Mouse (Mus musculus) Patski (cell line): Measurements from ENCODE around the gene Ovca2. TPM values are rescaled to one million over a fixed set of nuclear protein-coding genes. Genes with fewer than 3 reads are reported as not detected.

ENCODE experiments used
- ATAC-seq: fragments of 100-300 bp; one replicate; pipeline ENCODE4 v1.8.0; 2021
- CTCF ChIA-PET: fragments of 350-600 bp; sonication (Branson Sonifier 250); formaldehyde crosslinking; loops from one replicate; lab custom pipeline; 2022; ENCODE audit warnings: inconsistent platforms; lab: Charles Lee
- POLR2A ChIA-PET: fragments of 350-600 bp; sonication (Branson Sonifier 250); formaldehyde crosslinking; loops from one replicate; lab custom pipeline; 2022; ENCODE audit warnings: antibody characterized with exemption, inconsistent platforms; lab: Charles Lee
- DNase-seq: peaks from one replicate; pipeline ENCODE4 v3.0.0-alpha.2; 2011; ENCODE audit warnings: low read depth, low spot score
- H3K27me3 ChIP-seq: fragments of 371-371 bp; one replicate; pipeline ENCODE4 v1.5.1; 2021
- CTCF ChIP-seq: fragments of 100-300 bp; IDR thresholded peaks from one replicate; pipeline ENCODE4 v1.5.1; 2021
- in situ Hi-C: fragments of 300-500 bp; cut with MboI; formaldehyde crosslinking; loops from 3 replicates; pipeline ENCODE4 v1.11.1; 2018; ENCODE audit warnings: low pct_unique_long_range_greater_than_20kb, mixed read lengths
- polyA plus RNA-seq: library from polyadenylated mRNA; unstranded; gene quantifications from one replicate; pipeline ENCODE4 v1.2.3, GENCODE M21; 2021

The Ovca2 gene
- polyA plus RNA-seq, 1 experiment from 2014 or later, result 20.4 TPM

- no peaks in the 10 kb centered on the region for H3K27me3 ChIP-seq
- no peak for TF ChIP-seq CTCF
- in situ Hi-C loops, result no loop called here
- POLR2A ChIA-PET, result interaction anchor here (0.6 kb wide), 1 partner anchor 36 kb away, joined by 3 read pairs; no protein-coding TSS in a partner anchor
- DNase-seq (no peak), ATAC-seq (peak; percentile 61)
- CTCF ChIA-PET, result interaction anchor here (1.0 to 4.5 kb wide), 2 partner anchors 20 to 79 kb away, joined by 4 to 14 read pairs; no protein-coding TSS in a partner anchor
Observed at GRCm38 (mm10) chr11:75212031-75212667, 33.5 kb upstream of the Ovca2 start.

GRCm38 (mm10) chr11:75210755-75211154 lies 32.1 kb upstream of the Ovca2 start:
- H3K27me3 ChIP-seq, result no peaks in the 10 kb centered on the region
- no peak for ATAC-seq
- no peak for TF ChIP-seq CTCF
- in situ Hi-C loops, result no loop called here
- ChIA-PET CTCF (interaction anchor here (4.5 kb wide), 1 partner anchor 21 kb away, joined by 14 read pairs; no protein-coding TSS in a partner anchor), POLR2A (no interaction called here)
- no peak for DNase-seq

GRCm38 (mm10) chr11:75210093-75210492 lies 31.5 kb upstream of the Ovca2 start:
- ChIA-PET POLR2A (no interaction called here), CTCF (interaction anchor here (1.4 to 4.5 kb wide), 2 partner anchors 16 to 22 kb away, joined by 4 to 14 read pairs; partner anchors contain the start of gene Rtn4rl1)
- ATAC-seq, result no peak
- in situ Hi-C loops, result no loop called here
- no peaks in the 10 kb centered on the region for H3K27me3 ChIP-seq
- no peak for DNase-seq
- no peak for TF ChIP-seq CTCF

- ChIA-PET CTCF (interaction anchor here (1.4 to 4.5 kb wide), 2 partner anchors 16 to 23 kb away, joined by 4 to 14 read pairs; partner anchors contain the start of gene Rtn4rl1), POLR2A (no interaction called here)
- in situ Hi-C loops, result no loop called here
- H3K27me3 ChIP-seq, result no peaks in the 10 kb centered on the region
- no peak for DNase-seq
- no peak for ATAC-seq
- TF ChIP-seq CTCF, result no peak
Observed at GRCm38 (mm10) chr11:75209363-75209762, 30.7 kb upstream of the Ovca2 start.

- POLR2A ChIA-PET, result interaction anchor here (0.6 kb wide), 1 partner anchor 74 kb away, joined by 5 read pairs; no protein-coding TSS in a partner anchor
- no peaks in the 10 kb centered on the region for H3K27me3 ChIP-seq
- CTCF ChIA-PET, result interaction anchor here (1.3 kb wide), 1 partner anchor 62 kb away, joined by 3 read pairs; no protein-coding TSS in a partner anchor
- in situ Hi-C loops, result no loop called here
- DNase-seq (no peak), ATAC-seq (no peak)
- TF ChIP-seq CTCF, result no peak
Observed at GRCm38 (mm10) chr11:75206347-75206746, 27.7 kb upstream of the Ovca2 start.

- DNase-seq, result no peak
- TF ChIP-seq CTCF, result no peak
- CTCF ChIA-PET, result no interaction called here
- no peak for ATAC-seq
- no peaks in the 10 kb centered on the region for H3K27me3 ChIP-seq
- in situ Hi-C loops, result no loop called here
- POLR2A ChIA-PET, result no interaction called here
Observed at GRCm38 (mm10) chr11:75204472-75204871, 25.8 kb upstream of the Ovca2 start.

GRCm38 (mm10) chr11:75203926-75204325 lies 25.3 kb upstream of the Ovca2 start:
- peak; percentile 20 for ATAC-seq
- ChIA-PET POLR2A (interaction anchor here (0.7 kb wide), 1 partner anchor 188 kb away, joined by 3 read pairs; no protein-coding TSS in a partner anchor), CTCF (no interaction called here)
- TF ChIP-seq CTCF, result no peak
- no peaks in the 10 kb centered on the region for H3K27me3 ChIP-seq
- in situ Hi-C loops, result no loop called here
- no peak for DNase-seq

GRCm38 (mm10) chr11:75201721-75202120 lies 23.1 kb upstream of the Ovca2 start:
- no peaks in the 10 kb centered on the region for H3K27me3 ChIP-seq
- in situ Hi-C loops, result no loop called here
- DNase-seq (no peak), ATAC-seq (no peak)
- POLR2A ChIA-PET, result no interaction called here
- CTCF ChIA-PET, result interaction anchor here (1.8 kb wide), 1 partner anchor 30 kb away, joined by 4 read pairs; no protein-coding TSS in a partner anchor
- TF ChIP-seq CTCF, result no peak

- in situ Hi-C loops, result no loop called here
Observed at GRCm38 (mm10) chr11:75200935-75201334, 22.3 kb upstream of the Ovca2 start.

GRCm38 (mm10) chr11:75199951-75200350 lies 21.3 kb upstream of the Ovca2 start:
- ChIA-PET CTCF (interaction anchor here (1.5 kb wide), 1 partner anchor 32 kb away, joined by 5 read pairs; no protein-coding TSS in a partner anchor), POLR2A (interaction anchor here (1.4 kb wide), 1 partner anchor 22 kb away, joined by 3 read pairs; no protein-coding TSS in a partner anchor)
- ATAC-seq (no peak), DNase-seq (no peak)
- in situ Hi-C loops, result no loop called here
- H3K27me3 ChIP-seq, result peaks cover under 1% of the 10 kb centered on the region
- TF ChIP-seq CTCF, result no peak

More at GRCm38 (mm10) chr11:75200935-75201334, 22.3 kb upstream of the Ovca2 start:
- ATAC-seq, result no peak
- TF ChIP-seq CTCF, result no peak
- no peak for DNase-seq
- H3K27me3 ChIP-seq, result no peaks in the 10 kb centered on the region
- POLR2A ChIA-PET, result no interaction called here
- CTCF ChIA-PET, result interaction anchor here (1.5 kb wide), 1 partner anchor 31 kb away, joined by 5 read pairs; no protein-coding TSS in a partner anchor

GRCm38 (mm10) chr11:75198792-75199191 lies 20.2 kb upstream of the Ovca2 start:
- ATAC-seq, result no peak
- no peak for DNase-seq
- TF ChIP-seq CTCF, result no peak
- in situ Hi-C loops, result no loop called here
- CTCF ChIA-PET, result interaction anchor here (1.0 to 1.2 kb wide), 2 partner anchors 33 to 92 kb away, joined by 3 to 4 read pairs; no protein-coding TSS in a partner anchor
- peaks cover 9% of the 10 kb centered on the region for H3K27me3 ChIP-seq
- POLR2A ChIA-PET, result no interaction called here
